Mouse (Mus musculus) ES-E14 (cell line): ENCODE data around the gene Slc38a8. TPM values are rescaled to one million over a fixed set of nuclear protein-coding genes. Genes with fewer than 3 reads are reported as not detected.

ENCODE experiments used
- DNase-seq: peaks from one replicate; pipeline ENCODE4 v3.0.0-alpha.2; 2013; ENCODE audit warnings: low read depth, low spot score
- H3K27ac ChIP-seq: 2 replicates; pipeline ENCODE4 v1.5.1; 2012; ENCODE audit warnings: low read depth, mild to moderate bottlenecking, low read length, moderate library complexity, mixed read lengths; ENCODE audit not compliant: poor library complexity, insufficient read depth, severe bottlenecking
- H3K36me3 ChIP-seq: 2 replicates; pipeline ENCODE4 v1.6.1; 2012; ENCODE audit warnings: mild to moderate bottlenecking, low read length, moderate library complexity, mixed read lengths; ENCODE audit not compliant: control insufficient read depth, poor library complexity, insufficient read depth, severe bottlenecking
- H3K4me1 ChIP-seq, 2 experiments: fragments of 150-350 bp in 1 of 2; sonication (generic) in 1 of 2; 2 replicates each; pipeline ENCODE4 v1.6.1; 2012; ENCODE audit warnings: low read length in 2 of 2, mild to moderate bottlenecking in 1 of 2, mixed read lengths in 1 of 2; ENCODE audit not compliant: control insufficient read depth in 2 of 2, insufficient read depth in 2 of 2, poor library complexity in 1 of 2
- H3K4me3 ChIP-seq, 2 experiments: fragments of 150-350 bp in 1 of 2; sonication (generic) in 1 of 2; 2 replicates each; pipeline ENCODE4 v1.5.1; 2012; ENCODE audit warnings: low read length in 2 of 2, low read depth in 1 of 2, mild to moderate bottlenecking in 1 of 2, mixed read lengths in 1 of 2; ENCODE audit not compliant: insufficient read depth in 1 of 2, poor library complexity in 1 of 2, severe bottlenecking in 1 of 2
- H3K9ac ChIP-seq: 2 replicates; pipeline ENCODE4 v1.6.1; 2012; ENCODE audit warnings: low read depth, mild to moderate bottlenecking, low read length, mixed read lengths; ENCODE audit not compliant: poor library complexity, insufficient read depth, severe bottlenecking
- H3K9me3 ChIP-seq: fragments of 150-350 bp; sonication (generic); 2 replicates; pipeline ENCODE4 v1.6.1; 2012; ENCODE audit warnings: low read depth, mild to moderate bottlenecking, low read length; ENCODE audit not compliant: control insufficient read depth, insufficient read depth
- CHD2 ChIP-seq: IDR thresholded peaks from 2 replicates; pipeline ENCODE4 v1.6.1; 2014; ENCODE audit warnings: mild to moderate bottlenecking, low read depth, low read length, inconsistent platforms
- HCFC1 ChIP-seq: IDR thresholded peaks from 2 replicates; pipeline ENCODE4 v1.6.1; 2012; ENCODE audit warnings: low read length, inconsistent platforms, borderline replicate concordance; ENCODE audit not compliant: insufficient read depth
- MAFK ChIP-seq: IDR thresholded peaks from 2 replicates; pipeline ENCODE4 v1.6.1; 2014; ENCODE audit warnings: mild to moderate bottlenecking, low read depth, low read length, inconsistent platforms; ENCODE audit not compliant: insufficient read depth
- ZC3H11A ChIP-seq: IDR thresholded peaks from 2 replicates; pipeline ENCODE4 v1.6.1; 2012; ENCODE audit warnings: low read depth, mild to moderate bottlenecking, inconsistent platforms, low read length, borderline replicate concordance
- ZNF384 ChIP-seq: IDR thresholded peaks from 2 replicates; pipeline ENCODE4 v1.6.1; 2012; ENCODE audit warnings: low read depth, low read length, inconsistent platforms
- in situ Hi-C, 2 experiments: fragments of 600-800 bp; cut with MboI; formaldehyde crosslinking; loops; one replicate each; pipeline ENCODE4 v1.15.1; 2025; ENCODE audit warnings: low sequenced_read_pairs in 2 of 2, inconsistent platforms in 1 of 2; ENCODE audit not compliant: unreplicated experiment in 2 of 2
- total RNA-seq: library from RNA; depleted of rRNA; stranded (reverse); fragments of 300-350 nt; gene quantifications from 2 replicates; pipeline ENCODE4 v1.2.3, GENCODE M21; 2012

Slc38a8 gene
- total RNA-seq, 1 experiment, result 0.85 TPM

- no peaks in the 10 kb centered on the region for H3K36me3 ChIP-seq
- in situ Hi-C loops, result no loop called here
- no peak for DNase-seq
- no peak for TF ChIP-seq ZC3H11A
- no peak for TF ChIP-seq MAFK
- no peak for TF ChIP-seq ZNF384
- TF ChIP-seq CHD2, result no peak
- no peak for TF ChIP-seq HCFC1
- peaks cover 0 to 15% of the 10 kb centered on the region in 2 experiments; a peak in 2 of 4 replicates for H3K4me1 ChIP-seq
- no peaks in the 10 kb centered on the region for H3K9me3 ChIP-seq
- no peak overlapping the region for H3K27ac ChIP-seq
- H3K4me3 ChIP-seq, result no peak overlapping the region
- no peak overlapping the region for H3K9ac ChIP-seq
Observed at GRCm38 (mm10) chr8:119440952-119441270, 60.6 kb downstream of the Slc38a8 start.

- peak overlapping the region in 1 of 2 experiments; percentile 44; a peak in 2 of 4 replicates for H3K4me3 ChIP-seq
- no peak for TF ChIP-seq HCFC1
- peak; percentile 47; the same call in 1 of the 2 replicates for TF ChIP-seq ZC3H11A
- TF ChIP-seq MAFK, result no peak
- TF ChIP-seq CHD2, result no peak
- no peak for TF ChIP-seq ZNF384
- H3K36me3 ChIP-seq, result no peaks in the 10 kb centered on the region
- in situ Hi-C loops, result no loop called here
- H3K9me3 ChIP-seq, result no peaks in the 10 kb centered on the region
- H3K9ac ChIP-seq, result peak overlapping the region; percentile 29; the same call in 1 of the 2 replicates
- H3K4me1 ChIP-seq, result peaks cover 0 to 14% of the 10 kb centered on the region in 2 experiments; a peak in 1 of 4 replicates
- DNase-seq, result peak; percentile 62
- no peak overlapping the region for H3K27ac ChIP-seq
Observed at GRCm38 (mm10) chr8:119440250-119440951, 61.1 kb downstream of the Slc38a8 start.

- DNase-seq, result no peak
- no peak overlapping the region for H3K27ac ChIP-seq
Observed at GRCm38 (mm10) chr8:119439893-119440249, 61.6 kb downstream of the Slc38a8 start.

GRCm38 (mm10) chr8:119439424-119439823 lies 62.1 kb downstream of the Slc38a8 start:
- H3K36me3 ChIP-seq, result no peaks in the 10 kb centered on the region
- H3K4me1 ChIP-seq, result peaks cover 0 to 14% of the 10 kb centered on the region in 2 experiments; a peak in 1 of 4 replicates
- no peak overlapping the region for H3K27ac ChIP-seq
- TF ChIP-seq ZNF384 (no peak), MAFK (no peak), HCFC1 (no peak), CHD2 (no peak)
- in situ Hi-C loops, result no loop called here
- DNase-seq, result no peak
- no peak overlapping the region for H3K9ac ChIP-seq
- H3K9me3 ChIP-seq, result no peaks in the 10 kb centered on the region
- no peak overlapping the region for H3K4me3 ChIP-seq

More at GRCm38 (mm10) chr8:119439893-119440249, 61.6 kb downstream of the Slc38a8 start:
- H3K9ac ChIP-seq, result no peak overlapping the region
- H3K36me3 ChIP-seq, result no peaks in the 10 kb centered on the region
- H3K4me3 ChIP-seq, result no peak overlapping the region
- peaks cover 0 to 14% of the 10 kb centered on the region in 2 experiments; a peak in 1 of 4 replicates for H3K4me1 ChIP-seq
- in situ Hi-C loops, result no loop called here
- TF ChIP-seq MAFK (no peak), ZNF384 (no peak), CHD2 (no peak), ZC3H11A (no peak), HCFC1 (no peak)
- H3K9me3 ChIP-seq, result no peaks in the 10 kb centered on the region

DNA sequence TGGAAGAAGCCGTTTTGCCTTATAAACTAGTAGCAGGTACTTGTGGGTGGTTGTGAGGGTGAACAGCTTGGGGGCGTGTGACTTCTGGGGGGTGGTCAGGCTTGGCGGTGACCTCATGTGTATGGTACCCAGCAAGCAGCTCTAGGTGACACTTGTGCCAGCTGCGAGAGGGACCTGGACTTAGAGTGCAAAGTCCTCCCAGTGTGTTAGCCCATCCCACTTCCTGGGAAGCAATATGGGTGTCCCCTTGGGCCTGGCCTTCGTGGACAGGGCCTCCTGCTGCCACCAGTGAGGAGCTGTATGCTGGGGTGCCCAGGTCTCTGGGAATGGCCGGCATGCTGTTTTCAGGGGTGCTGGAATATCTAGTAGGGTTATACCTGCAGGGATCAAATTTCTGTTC lies 62.6 kb downstream of the Slc38a8 start:
- Histone ChIP-seq H3K9ac (no peak overlapping the region), H3K4me3 (no peak overlapping the region), H3K4me1 (peaks cover 0 to 14% of the 10 kb centered on the region in 2 experiments; a peak in 1 of 4 replicates), H3K36me3 (no peaks in the 10 kb centered on the region), H3K9me3 (no peaks in the 10 kb centered on the region), H3K27ac (no peak overlapping the region)
- in situ Hi-C loops, result no loop called here
- TF ChIP-seq HCFC1 (no peak), CHD2 (no peak), ZNF384 (no peak), ZC3H11A (no peak), MAFK (no peak)
- DNase-seq, result no peak
